8 mouse cellular contexts compared by ENCODE assay signal in genomic region chr1:87696358-87696757, GRCm38 (mm10). TPM values are rescaled to one million over a fixed set of nuclear protein-coding genes. Genes with fewer than 3 reads are reported as not detected.
DNase-seq lines count a peak whose midpoint lies in the region; ATAC-seq and TF ChIP-seq lines count a peak whose summit lies in the region.

No protein-coding gene starts in this region.

- no peak overlapping the region for H3K27ac ChIP-seq in kidney, embryonic 16.5 days (ENCODE audit: low read length)
- H3K27ac ChIP-seq in liver, postnatal 0 days (ENCODE audit: low read depth): no peak overlapping the region

- H3K4me1 ChIP-seq in kidney, embryonic 16.5 days (ENCODE audit: insufficient read depth, low read length): 0 out of 2 replicates have a peak, but pooled peaks cover 4% of the 10 kb centered on the region
- H3K4me1 ChIP-seq in liver, postnatal 0 days (ENCODE audit: insufficient read depth): no peaks in the 10 kb centered on the region

- no peak overlapping the region for H3K9ac ChIP-seq in kidney, embryonic 16.5 days (replicated peaks; ENCODE audit: low read length)
- H3K9ac ChIP-seq in liver, postnatal 0 days (replicated peaks): no peak overlapping the region

- 80% methylated on average over 5 of the region's 5 CpGs for WGBS in kidney, embryonic 16.5 days
- WGBS in liver, postnatal 0 days (ENCODE audit: insufficient replicate concordance): 78% methylated on average over 5 of the region's 5 CpGs

- H3K36me3 ChIP-seq in kidney, embryonic 16.5 days (ENCODE audit: insufficient read depth, low read length): no peaks in the 10 kb centered on the region
- H3K36me3 ChIP-seq in liver, postnatal 0 days (replicated peaks; ENCODE audit: insufficient read depth, low read length): peaks cover 39% of the 10 kb centered on the region

- peak; percentile 21 for DNase-seq in kidney, postnatal 10 days
- peak; percentile 14 to 45 for DNase-seq in adrenal gland, postnatal 36 days
- DNase-seq in liver, postnatal 0 days: peak; percentile 65
- peak; percentile 58 for DNase-seq in testis, postnatal 10 days (ENCODE audit: low spot score)
- DNase-seq in frontal cortex, postnatal 25 days (ENCODE audit: low spot score in 2 of 2): no peak
- DNase-seq in layer of hippocampus, adult 9-11 months: no peak
- DNase-seq in cerebellum, postnatal 4 days (ENCODE audit: low spot score in 2 of 2): no peak

- TF ChIP-seq CTCF in liver, postnatal 0 days (IDR thresholded peaks at IDR 0.05; ENCODE audit: low read depth): peak; percentile 73

- no peaks in the 10 kb centered on the region for H3K27me3 ChIP-seq in kidney, embryonic 16.5 days (ENCODE audit: insufficient read depth, low read length)
- no peaks in the 10 kb centered on the region for H3K27me3 ChIP-seq in liver, postnatal 0 days (ENCODE audit: insufficient read depth, low read length)

- H3K4me2 ChIP-seq in kidney, embryonic 16.5 days (replicated peaks; ENCODE audit: low read depth, low read length): no peak overlapping the region
- no peak overlapping the region for H3K4me2 ChIP-seq in liver, postnatal 0 days (ENCODE audit: low read depth, low read length)

- no peak overlapping the region for H3K4me3 ChIP-seq in kidney, embryonic 16.5 days (ENCODE audit: low read length)
- no peak overlapping the region for H3K4me3 ChIP-seq in liver, postnatal 0 days (ENCODE audit: low read depth, low read length)

- H3K9me3 ChIP-seq in kidney, embryonic 16.5 days (ENCODE audit: low read length): no peaks in the 10 kb centered on the region
- no peaks in the 10 kb centered on the region for H3K9me3 ChIP-seq in liver, postnatal 0 days (ENCODE audit: low read length)

- no peak for TF ChIP-seq EP300 in liver, postnatal 0 days (IDR thresholded peaks at IDR 0.05; ENCODE audit: low read depth)

- no peak for ATAC-seq in kidney, embryonic 16.5 days (ENCODE audit: low FRiP score, low TSS enrichment)
- no peak for ATAC-seq in liver, postnatal 0 days

RNA-seq across cellular contexts. Expression of gene Atg16l1, which starts 59.3 kb away (rescaled TPM):
- 29.7 and 31.6 TPM in 2 replicates for polyA plus RNA-seq in kidney, embryonic 16.5 days (2015; fragmentation: Nextera tagmentation; extraction: Ambion mirVana)
- 10 to 100 TPM; 31.8 to 33.2 TPM for total RNA-seq in adrenal gland, postnatal 36 days (2021)
- polyA plus RNA-seq in liver, postnatal 0 days (2015; fragmentation: Nextera tagmentation; extraction: Ambion mirVana): 15.4 and 18.6 TPM in 2 replicates

Comparison
In these comparisons a context has a peak if more than half of its experiments do, and no peak if none do; other contexts are left out.
1. DNase-seq: peak in kidney, postnatal 10 days (single experiment), adrenal gland, postnatal 36 days (2 of 2), liver, postnatal 0 days (single experiment) and testis, postnatal 10 days (single experiment); none in frontal cortex, postnatal 25 days (0 of 2), layer of hippocampus, adult 9-11 months (single experiment) and cerebellum, postnatal 4 days (0 of 2).